Mouse (Mus musculus) hindbrain, embryonic 15.5 days (tissue): ENCODE measurements around the gene Dram1. TPM values are rescaled to one million over a fixed set of nuclear protein-coding genes. Genes with fewer than 3 reads are reported as not detected.

ENCODE experiments used
- ATAC-seq: fragments of 200-750 bp; cut with Nextera tagmentation; 2 replicates; pipeline ENCODE4 v1.8.0; 2017; ENCODE audit warnings: low read depth, moderate number of reproducible peaks, moderate TSS enrichment; ENCODE audit not compliant: low FRiP score
- H3K27ac ChIP-seq: fragments of 300-500 bp; sonication (generic); replicated peaks from 2 replicates; pipeline ENCODE4 v1.5.1; 2015; ENCODE audit warnings: mild to moderate bottlenecking, inconsistent platforms
- H3K27me3 ChIP-seq: fragments of 300-500 bp; sonication (generic); 2 replicates; pipeline ENCODE4 v1.6.1; 2015; ENCODE audit warnings: control low read depth, inconsistent platforms
- H3K36me3 ChIP-seq: fragments of 300-500 bp; sonication (generic); 2 replicates; pipeline ENCODE4 v1.6.1; 2015; ENCODE audit warnings: control low read depth, inconsistent platforms
- H3K4me1 ChIP-seq: fragments of 300-500 bp; sonication (generic); replicated peaks from 2 replicates; pipeline ENCODE4 v1.6.1; 2015; ENCODE audit warnings: control low read depth, inconsistent platforms
- H3K4me2 ChIP-seq: fragments of 300-500 bp; sonication (generic); 2 replicates; pipeline ENCODE4 v1.6.1; 2015; ENCODE audit warnings: moderate library complexity, mild to moderate bottlenecking, inconsistent platforms
- H3K4me3 ChIP-seq: fragments of 300-500 bp; sonication (generic); 2 replicates; pipeline ENCODE4 v1.5.1; 2015; ENCODE audit warnings: mild to moderate bottlenecking, inconsistent platforms
- H3K9ac ChIP-seq: fragments of 300-500 bp; sonication (generic); 2 replicates; pipeline ENCODE4 v1.6.1; 2015; ENCODE audit warnings: inconsistent platforms
- H3K9me3 ChIP-seq: fragments of 300-500 bp; sonication (generic); 2 replicates; pipeline ENCODE4 v1.6.1; 2016; ENCODE audit warnings: control low read depth, inconsistent platforms
- WGBS: fragments of 180-500 bp; shearing (Covaris S2); methylation state at CpG from one replicate; pipeline ENCODE4 v1.1.7; 2015; 5-methylcytosine and 5-hydroxymethylcytosine counted together
- polyA plus RNA-seq: library from polyadenylated mRNA; unstranded; fragments of >200 nt; fragmentation: Nextera tagmentation; extraction: Ambion mirVana; gene quantifications from 2 replicates; pipeline ENCODE4 v1.2.1, GENCODE M21; 2015

Gene Dram1
- 0.53 and 0.97 TPM in 2 replicates for polyA plus RNA-seq

- under 1% methylated on average over 77 of the region's 87 CpGs for WGBS
- Histone ChIP-seq H3K9ac (peak within 1 kb of the TSS; percentile 90), H3K9me3 (no peaks in the 10 kb centered on the region), H3K4me1 (peaks cover 22% of the 10 kb centered on the region), H3K27ac (peak within 1 kb of the TSS; percentile 91), H3K36me3 (no peaks in the 10 kb centered on the region), H3K4me3 (peak within 1 kb of the TSS; percentile 95), H3K27me3 (no peaks in the 10 kb centered on the region), H3K4me2 (peak within 1 kb of the TSS; percentile 81)
- ATAC-seq: peak; percentile 91
These were observed at the start of gene Dram1, which contains the start of gene Gnptab for GRCm38 (mm10) chr10:88379013-88379885. TSS of gene Dram1 (minus strand) at chr10:88379080. TSS of gene Gnptab (plus strand) at chr10:88379132.

- Histone ChIP-seq H3K4me2 (no peak overlapping the region), H3K9ac (no peak overlapping the region), H3K9me3 (no peaks in the 10 kb centered on the region), H3K27ac (no peak overlapping the region), H3K4me3 (no peak overlapping the region), H3K27me3 (no peaks in the 10 kb centered on the region), H3K4me1 (no peaks in the 10 kb centered on the region), H3K36me3 (peaks cover 26% of the 10 kb centered on the region)
- 91% methylated on average over 6 of the region's 6 CpGs for WGBS
- no peak for ATAC-seq
These were observed 49.1 kb upstream of the Dram1 start for GRCm38 (mm10) chr10:88427998-88428397.

- no peaks in the 10 kb centered on the region for H3K9me3 ChIP-seq
- H3K36me3 ChIP-seq: peaks cover 29% of the 10 kb centered on the region
- H3K9ac ChIP-seq: no peak overlapping the region
- no peak overlapping the region for H3K27ac ChIP-seq
- H3K4me3 ChIP-seq: no peak overlapping the region
- no peaks in the 10 kb centered on the region for H3K27me3 ChIP-seq
- WGBS: 55% methylated on average over 5 of the region's 5 CpGs
- ATAC-seq: no peak
- H3K4me2 ChIP-seq: no peak overlapping the region
- H3K4me1 ChIP-seq: no peaks in the 10 kb centered on the region
These were observed 48.0 kb upstream of the Dram1 start for GRCm38 (mm10) chr10:88426896-88427295.

- Histone ChIP-seq H3K27me3 (no peaks in the 10 kb centered on the region), H3K36me3 (peaks cover 29% of the 10 kb centered on the region), H3K4me2 (no peak overlapping the region), H3K27ac (no peak overlapping the region), H3K9me3 (no peaks in the 10 kb centered on the region), H3K4me3 (no peak overlapping the region), H3K4me1 (no peaks in the 10 kb centered on the region), H3K9ac (no peak overlapping the region)
- WGBS: 98% methylated on average over 2 of the region's 2 CpGs
- ATAC-seq: peak; percentile 90
These were observed 47.4 kb upstream of the Dram1 start for GRCm38 (mm10) chr10:88426158-88426816.

GRCm38 (mm10) chr10:88420655-88421435 lies 42.0 kb upstream of the Dram1 start:
- H3K4me1 ChIP-seq: no peaks in the 10 kb centered on the region
- WGBS: 96% methylated on average over 19 of the region's 19 CpGs
- H3K27me3 ChIP-seq: no peaks in the 10 kb centered on the region
- no peak overlapping the region for H3K4me3 ChIP-seq
- no peak overlapping the region for H3K9ac ChIP-seq
- no peaks in the 10 kb centered on the region for H3K9me3 ChIP-seq
- no peak for ATAC-seq
- H3K36me3 ChIP-seq: peaks cover 31% of the 10 kb centered on the region
- no peak overlapping the region for H3K4me2 ChIP-seq
- H3K27ac ChIP-seq: no peak overlapping the region

GRCm38 (mm10) chr10:88420141-88420541 lies 41.3 kb upstream of the Dram1 start:
- no peak for ATAC-seq
- H3K36me3 ChIP-seq: peaks cover 38% of the 10 kb centered on the region
- WGBS: 71% methylated on average over 11 of the region's 11 CpGs

GRCm38 (mm10) chr10:88417686-88418085 lies 38.8 kb upstream of the Dram1 start:
- Histone ChIP-seq H3K9me3 (no peaks in the 10 kb centered on the region), H3K4me2 (no peak overlapping the region), H3K36me3 (peaks cover 32% of the 10 kb centered on the region), H3K27me3 (no peaks in the 10 kb centered on the region), H3K9ac (no peak overlapping the region), H3K4me3 (no peak overlapping the region), H3K27ac (no peak overlapping the region), H3K4me1 (0 out of 2 replicates have a peak, but pooled peaks cover 2% of the 10 kb centered on the region)
- no peak for ATAC-seq
- WGBS: 86% methylated on average over 5 of the region's 5 CpGs

More at GRCm38 (mm10) chr10:88420141-88420541, 41.3 kb upstream of the Dram1 start:
- H3K9me3 ChIP-seq: no peaks in the 10 kb centered on the region
- no peaks in the 10 kb centered on the region for H3K4me1 ChIP-seq
- no peak overlapping the region for H3K9ac ChIP-seq
- H3K27ac ChIP-seq: no peak overlapping the region
- H3K4me3 ChIP-seq: no peak overlapping the region
- H3K4me2 ChIP-seq: no peak overlapping the region
- H3K27me3 ChIP-seq: no peaks in the 10 kb centered on the region

GRCm38 (mm10) chr10:88412290-88412995 lies 33.6 kb upstream of the Dram1 start:
- H3K36me3 ChIP-seq: peaks cover 15% of the 10 kb centered on the region
- no peaks in the 10 kb centered on the region for H3K27me3 ChIP-seq
- 0 out of 2 replicates have a peak, but pooled peaks have one; percentile 56 for ATAC-seq
- 62% methylated on average over 17 of the region's 17 CpGs for WGBS
- H3K4me1 ChIP-seq: 0 out of 2 replicates have a peak, but pooled peaks cover 5% of the 10 kb centered on the region
- H3K9me3 ChIP-seq: no peaks in the 10 kb centered on the region
- H3K9ac ChIP-seq: no peak overlapping the region
- no peak overlapping the region for H3K27ac ChIP-seq
- H3K4me3 ChIP-seq: no peak overlapping the region
- H3K4me2 ChIP-seq: no peak overlapping the region

- no peak overlapping the region for H3K4me3 ChIP-seq
- no peak overlapping the region for H3K9ac ChIP-seq
- H3K27ac ChIP-seq: no peak overlapping the region
- H3K36me3 ChIP-seq: no peaks in the 10 kb centered on the region
- H3K27me3 ChIP-seq: no peaks in the 10 kb centered on the region
- 58% methylated on average over 2 of the region's 2 CpGs for WGBS
- H3K4me1 ChIP-seq: 0 out of 2 replicates have a peak, but pooled peaks cover 5% of the 10 kb centered on the region
- no peak overlapping the region for H3K4me2 ChIP-seq
- no peaks in the 10 kb centered on the region for H3K9me3 ChIP-seq
- ATAC-seq: no peak
These were observed 30.9 kb upstream of the Dram1 start for GRCm38 (mm10) chr10:88409751-88410150.

GRCm38 (mm10) chr10:88407875-88408631 lies 29.2 kb upstream of the Dram1 start:
- H3K4me1 ChIP-seq: 0 out of 2 replicates have a peak, but pooled peaks cover 5% of the 10 kb centered on the region
- H3K27ac ChIP-seq: no peak overlapping the region
- no peaks in the 10 kb centered on the region for H3K36me3 ChIP-seq
- no peak for ATAC-seq
- no peak overlapping the region for H3K4me3 ChIP-seq
- no peaks in the 10 kb centered on the region for H3K27me3 ChIP-seq
- WGBS: 94% methylated on average over 12 of the region's 12 CpGs
- no peak overlapping the region for H3K9ac ChIP-seq
- H3K4me2 ChIP-seq: no peak overlapping the region
- H3K9me3 ChIP-seq: no peaks in the 10 kb centered on the region
